Comparison of ENCODE assay signal across 13 mouse cellular contexts in the genomic region with DNA sequence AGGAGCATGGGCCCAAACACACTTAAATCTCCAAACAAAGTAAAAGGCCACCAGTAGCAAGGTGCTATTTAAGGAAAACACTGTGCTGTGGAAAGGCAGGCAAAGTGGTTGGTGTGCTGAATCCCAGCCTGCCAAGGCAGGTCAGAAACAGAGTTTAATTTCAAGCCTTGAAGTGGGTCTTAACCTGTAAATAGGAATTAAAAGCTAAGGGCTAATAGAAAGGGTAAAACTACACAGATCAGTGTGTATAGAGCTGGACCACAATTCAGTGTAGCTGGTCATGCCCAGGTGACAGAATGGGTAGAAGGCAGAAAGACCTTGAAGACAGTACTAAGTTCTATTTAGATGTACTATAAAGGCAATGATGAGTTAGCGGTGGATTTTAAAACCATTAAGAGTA. TPM values are rescaled to one million over a fixed set of nuclear protein-coding genes. Genes with fewer than 3 reads are reported as not detected.
DNase-seq lines count a peak whose midpoint lies in the region; ATAC-seq and TF ChIP-seq lines count a peak whose summit lies in the region.
"Had no signal": no experiment of that assay in that cellular context is flagged by ENCODE, and none has a peak within 500 bp of the region (broad histone marks: within the 10 kb centered on the region; RNA-seq: fewer than 3 reads in every experiment).

No protein-coding gene starts in this region.

- peaks cover 55% of the 10 kb centered on the region for H3K4me1 ChIP-seq in hindbrain, embryonic 10.5 days (replicated peaks)
- peaks cover 22% of the 10 kb centered on the region for H3K4me1 ChIP-seq in hindbrain, embryonic 16.5 days (ENCODE audit: control insufficient read depth, insufficient read depth, low read depth, low read length)
- H3K4me1 ChIP-seq in forebrain, postnatal 0 days (ENCODE audit: insufficient read depth), result peaks cover 13% of the 10 kb centered on the region; the same call in 1 of the 2 replicates
- peaks cover 32% of the 10 kb centered on the region for H3K4me1 ChIP-seq in limb, embryonic 13.5 days
- H3K4me1 ChIP-seq in neural tube, embryonic 15.5 days, result peaks cover 71% of the 10 kb centered on the region

- TF ChIP-seq CTCF in forebrain, postnatal 0 days (IDR thresholded peaks at IDR 0.05; ENCODE audit: low read depth), result no peak

- peak overlapping the region; percentile 38 for H3K4me3 ChIP-seq in hindbrain, embryonic 10.5 days
- no peak overlapping the region for H3K4me3 ChIP-seq in hindbrain, embryonic 16.5 days (ENCODE audit: low read length)
- no peak overlapping the region; the same call in 1 of the 2 replicates for H3K4me3 ChIP-seq in forebrain, postnatal 0 days (ENCODE audit: low read depth, low read length)
- H3K4me3 ChIP-seq in limb, embryonic 13.5 days, result no peak overlapping the region
- no peak overlapping the region for H3K4me3 ChIP-seq in neural tube, embryonic 15.5 days (replicated peaks)

- 34% methylated on average over 1 of the region's 1 CpGs for WGBS in hindbrain, embryonic 10.5 days
- WGBS in hindbrain, embryonic 16.5 days, result 47% methylated on average over 1 of the region's 1 CpGs
- WGBS in forebrain, postnatal 0 days, result 65% methylated on average over 1 of the region's 1 CpGs
- WGBS in limb, embryonic 13.5 days, result 42% methylated on average over 1 of the region's 1 CpGs
- 25% methylated on average over 1 of the region's 1 CpGs for WGBS in neural tube, embryonic 15.5 days

- H3K27me3 ChIP-seq in hindbrain, embryonic 10.5 days (ENCODE audit: insufficient read depth, poor library complexity, severe bottlenecking), result peaks cover 100% of the 10 kb centered on the region
- H3K27me3 ChIP-seq in hindbrain, embryonic 16.5 days (replicated peaks; ENCODE audit: control insufficient read depth, insufficient read depth, low read length), result peaks cover 5% of the 10 kb centered on the region
- H3K27me3 ChIP-seq in forebrain, postnatal 0 days (ENCODE audit: insufficient read depth, low read length), result no peaks in the 10 kb centered on the region; the same call in 1 of the 2 replicates
- H3K27me3 ChIP-seq in limb, embryonic 13.5 days, result peaks cover 99% of the 10 kb centered on the region
- peaks cover 16% of the 10 kb centered on the region for H3K27me3 ChIP-seq in neural tube, embryonic 15.5 days (replicated peaks)

- H3K9ac ChIP-seq in hindbrain, embryonic 16.5 days (ENCODE audit: low read depth, low read length), result no peak overlapping the region
- 0 out of 2 replicates have a peak overlapping the region, but pooled peaks have one; percentile 57 for H3K9ac ChIP-seq in forebrain, postnatal 0 days
- H3K9ac ChIP-seq in limb, embryonic 13.5 days, result no peak overlapping the region
- no peak overlapping the region for H3K9ac ChIP-seq in neural tube, embryonic 15.5 days (replicated peaks)
- H3K9ac ChIP-seq: embryonic facial prominence, embryonic 15.5 days had no signal

- H3K36me3 ChIP-seq in hindbrain, embryonic 10.5 days, result no peaks in the 10 kb centered on the region
- no peaks in the 10 kb centered on the region for H3K36me3 ChIP-seq in hindbrain, embryonic 16.5 days (ENCODE audit: control insufficient read depth, insufficient read depth, low read length)
- no peaks in the 10 kb centered on the region for H3K36me3 ChIP-seq in forebrain, postnatal 0 days (ENCODE audit: insufficient read depth)
- no peaks in the 10 kb centered on the region for H3K36me3 ChIP-seq in limb, embryonic 13.5 days
- no peaks in the 10 kb centered on the region for H3K36me3 ChIP-seq in neural tube, embryonic 15.5 days
- H3K36me3 ChIP-seq: embryonic facial prominence, embryonic 15.5 days had no signal

- DNase-seq in hindbrain, embryonic 10.5 days (ENCODE audit: low spot score), result peak; percentile 8
- no peak for DNase-seq in forebrain, postnatal 0 days
- DNase-seq in right cerebral cortex, postnatal 25 days, result no peak
- no peak for DNase-seq in right cerebral cortex, postnatal 4 days
- DNase-seq: heart, adult 18-20 months; kidney, adult 11 months; spleen, adult 18-20 months had no signal

- no peak overlapping the region for H3K27ac ChIP-seq in hindbrain, embryonic 10.5 days
- H3K27ac ChIP-seq in hindbrain, embryonic 16.5 days (ENCODE audit: low read depth, low read length), result no peak overlapping the region
- no peak overlapping the region for H3K27ac ChIP-seq in forebrain, postnatal 0 days (ENCODE audit: low read depth, low read length)
- H3K27ac ChIP-seq in limb, embryonic 13.5 days, result no peak overlapping the region
- peak overlapping the region; percentile 54 for H3K27ac ChIP-seq in neural tube, embryonic 15.5 days (replicated peaks)
- H3K27ac ChIP-seq: embryonic facial prominence, embryonic 15.5 days had no signal

- no peak for ATAC-seq in hindbrain, embryonic 16.5 days
- no peak for ATAC-seq in forebrain, postnatal 0 days
- no peak for ATAC-seq in limb, embryonic 13.5 days (ENCODE audit: low FRiP score, low read depth)
- no peak for ATAC-seq in neural tube, embryonic 15.5 days (ENCODE audit: low FRiP score)
- ATAC-seq: Patski had no signal

- H3K4me2 ChIP-seq in hindbrain, embryonic 16.5 days (ENCODE audit: low read length), result no peak overlapping the region
- peak overlapping the region; percentile 65; the same call in 1 of the 2 replicates for H3K4me2 ChIP-seq in forebrain, postnatal 0 days (ENCODE audit: low read depth)
- H3K4me2 ChIP-seq in limb, embryonic 13.5 days (replicated peaks), result peak overlapping the region; percentile 61
- H3K4me2 ChIP-seq in neural tube, embryonic 15.5 days, result peak overlapping the region; percentile 53; the same call in 1 of the 2 replicates

- no peaks in the 10 kb centered on the region for H3K9me3 ChIP-seq in hindbrain, embryonic 10.5 days
- no peaks in the 10 kb centered on the region for H3K9me3 ChIP-seq in hindbrain, embryonic 16.5 days (ENCODE audit: control insufficient read depth, low read length)
- H3K9me3 ChIP-seq in forebrain, postnatal 0 days (ENCODE audit: low read length), result no peaks in the 10 kb centered on the region
- no peaks in the 10 kb centered on the region for H3K9me3 ChIP-seq in limb, embryonic 13.5 days
- H3K9me3 ChIP-seq in neural tube, embryonic 15.5 days (replicated peaks), result no peaks in the 10 kb centered on the region
- H3K9me3 ChIP-seq: embryonic facial prominence, embryonic 15.5 days had no signal

RNA-seq across cellular contexts. Expression of gene Robo3, which starts 24.1 kb away (rescaled TPM):
- polyA plus RNA-seq in hindbrain, embryonic 10.5 days (2016; fragmentation: Nextera tagmentation; extraction: Ambion mirVana), result 29.1 and 148 TPM in 2 replicates
- polyA plus RNA-seq in hindbrain, embryonic 16.5 days (2015; fragmentation: Nextera tagmentation; extraction: Ambion mirVana), result 7.3 and 12.1 TPM in 2 replicates
- total RNA-seq in forebrain, postnatal 0 days (2014; rRNA removed), result 1.2 and 1.9 TPM in 2 replicates
- 0.48 and 1.5 TPM in 2 replicates for polyA plus RNA-seq in forebrain, postnatal 0 days (2015; fragmentation: Nextera tagmentation; extraction: Ambion mirVana)
- 0.05 and 0.10 TPM in 2 replicates for polyA plus RNA-seq in limb, embryonic 13.5 days (2015; fragmentation: Nextera tagmentation; extraction: Ambion mirVana)
- 4.8 and 8.7 TPM in 2 replicates for polyA plus RNA-seq in neural tube, embryonic 15.5 days (2015; fragmentation: Nextera tagmentation; extraction: Ambion mirVana)
- total RNA-seq: heart, adult 18-20 months; monocyte, adult 5-6 weeks had no signal

RNA-seq across cellular contexts. Expression of gene Msantd2, which starts 32.0 kb away (rescaled TPM):
- 36.8 and 40.0 TPM in 2 replicates for polyA plus RNA-seq in hindbrain, embryonic 10.5 days (2016; fragmentation: Nextera tagmentation; extraction: Ambion mirVana)
- 24.4 and 28.9 TPM in 2 replicates for polyA plus RNA-seq in hindbrain, embryonic 16.5 days (2015; fragmentation: Nextera tagmentation; extraction: Ambion mirVana)
- total RNA-seq in forebrain, postnatal 0 days (2014; rRNA removed), result 43.3 and 122 TPM in 2 replicates
- polyA plus RNA-seq in forebrain, postnatal 0 days (2015; fragmentation: Nextera tagmentation; extraction: Ambion mirVana), result 15.3 and 19.5 TPM in 2 replicates
- polyA plus RNA-seq in limb, embryonic 13.5 days (2015; fragmentation: Nextera tagmentation; extraction: Ambion mirVana), result 30.1 and 33.2 TPM in 2 replicates
- 27.6 and 30.7 TPM in 2 replicates for polyA plus RNA-seq in neural tube, embryonic 15.5 days (2015; fragmentation: Nextera tagmentation; extraction: Ambion mirVana)

RNA-seq across cellular contexts. Expression of gene Robo4, which starts 55.5 kb away (rescaled TPM):
- polyA plus RNA-seq in hindbrain, embryonic 10.5 days (2016; fragmentation: Nextera tagmentation; extraction: Ambion mirVana), result 6.6 and 7.7 TPM in 2 replicates
- polyA plus RNA-seq in hindbrain, embryonic 16.5 days (2015; fragmentation: Nextera tagmentation; extraction: Ambion mirVana), result 5.5 and 8.6 TPM in 2 replicates
- 4.1 and 9.6 TPM in 2 replicates for total RNA-seq in forebrain, postnatal 0 days (2014; rRNA removed)
- 3.1 and 3.3 TPM in 2 replicates for polyA plus RNA-seq in forebrain, postnatal 0 days (2015; fragmentation: Nextera tagmentation; extraction: Ambion mirVana)
- polyA plus RNA-seq in limb, embryonic 13.5 days (2015; fragmentation: Nextera tagmentation; extraction: Ambion mirVana), result 10.3 and 11.9 TPM in 2 replicates
- 5.4 and 6.2 TPM in 2 replicates for polyA plus RNA-seq in neural tube, embryonic 15.5 days (2015; fragmentation: Nextera tagmentation; extraction: Ambion mirVana)
- total RNA-seq: monocyte, adult 5-6 weeks had no signal
- polyA plus RNA-seq: Patski had no signal
